Mouse (Mus musculus): ENCODE data around the gene Shroom3. TPM values are rescaled to one million over a fixed set of nuclear protein-coding genes. Genes with fewer than 3 reads are reported as not detected.

Shroom3 gene
- total and polyA plus RNA-seq, 3 experiments = 0.04 to 0.11 TPM; not detected in 1

- Histone ChIP-seq H3K27ac (ENCODE audit: insufficient read depth, low read depth) (no peak overlapping the region), H3K9ac (ENCODE audit: insufficient read depth, low read depth) (no peak overlapping the region), H3K36me3 (replicated peaks in 1 of 2; ENCODE audit: control insufficient read depth in 1 of 2, insufficient read depth in 1 of 2, low read length in 1 of 2) (no peaks in the 10 kb centered on the region), H3K79me2 (replicated peaks; ENCODE audit: control insufficient read depth, extremely low read depth, insufficient read depth, poor library complexity, severe bottlenecking) (no peaks in the 10 kb centered on the region), H3K4me1 (ENCODE audit: control insufficient read depth in 1 of 2, insufficient read depth in 2 of 2) (no peaks in the 10 kb centered on the region), H3K4me3 (replicated peaks in 1 of 3; ENCODE audit: low read depth in 2 of 3, low read length in 2 of 3, poor library complexity in 1 of 3) (no peak overlapping the region), H3K27me3 (replicated peaks) (no peaks in the 10 kb centered on the region), H3K9me3 (replicated peaks; ENCODE audit: low read length) (no peaks in the 10 kb centered on the region), H3K4me2 (ENCODE audit: insufficient read depth, low read depth, poor library complexity, severe bottlenecking) (no peak overlapping the region)
- DNase-seq (ENCODE audit: extremely low read depth) = no peak
- dilution Hi-C loops (cut with MboI; ENCODE audit: extremely low pct_ligation_motif_present, extremely low pct_unique_long_range_greater_than_20kb, low sequenced_read_pairs) (no loop called here), in situ Hi-C loops (cut with MboI; ENCODE audit: low pct_ligation_motif_present, low pct_unique_long_range_greater_than_20kb, low sequenced_read_pairs) (no loop called here)
- no peak for TF ChIP-seq POLR2A (IDR thresholded peaks at IDR 0.05; ENCODE audit: low read depth, low read length)
- no peak for TF ChIP-seq IRF4 (IDR thresholded peaks at IDR 0.05; ENCODE audit: low read depth, low read length)
- no peak for TF ChIP-seq ZNF384 (IDR thresholded peaks at IDR 0.05; ENCODE audit: low read depth, low read length)
- no peak for TF ChIP-seq MXI1 (IDR thresholded peaks at IDR 0.05; ENCODE audit: low read depth, low read length)
- no peak for TF ChIP-seq MAX (IDR thresholded peaks at IDR 0.05; ENCODE audit: low read length)
- no peak for TF ChIP-seq HCFC1 (IDR thresholded peaks at IDR 0.05; ENCODE audit: low read depth, low read length)
- TF ChIP-seq CHD1 (IDR thresholded peaks at IDR 0.05; ENCODE audit: low read depth, low read length) = no peak
Measured at GRCm38 (mm10) chr5:92823495-92823894, 140.3 kb downstream of the Shroom3 start.

- H3K4me2 ChIP-seq (ENCODE audit: insufficient read depth, low read depth, poor library complexity, severe bottlenecking) = no peak overlapping the region
- dilution Hi-C loops (cut with MboI; ENCODE audit: extremely low pct_ligation_motif_present, extremely low pct_unique_long_range_greater_than_20kb, low sequenced_read_pairs) = no loop called here
- in situ Hi-C loops (cut with MboI; ENCODE audit: low pct_ligation_motif_present, low pct_unique_long_range_greater_than_20kb, low sequenced_read_pairs) = no loop called here
Measured at GRCm38 (mm10) chr5:92824304-92825009, 141.2 kb downstream of the Shroom3 start.

GRCm38 (mm10) chr5:92830391-92830790, 147.2 kb downstream of the Shroom3 start:
- Histone ChIP-seq H3K36me3 (replicated peaks in 1 of 2; ENCODE audit: control insufficient read depth in 1 of 2, insufficient read depth in 1 of 2, low read length in 1 of 2) (no peaks in the 10 kb centered on the region), H3K27ac (ENCODE audit: insufficient read depth, low read depth) (no peak overlapping the region), H3K9ac (ENCODE audit: insufficient read depth, low read depth) (no peak overlapping the region), H3K4me1 (ENCODE audit: control insufficient read depth in 1 of 2, insufficient read depth in 2 of 2) (peaks cover 0 to 2% of the 10 kb centered on the region in 2 experiments; a peak in 1 of 4 replicates), H3K27me3 (replicated peaks) (no peaks in the 10 kb centered on the region), H3K4me2 (ENCODE audit: insufficient read depth, low read depth, poor library complexity, severe bottlenecking) (no peak overlapping the region), H3K4me3 (replicated peaks in 1 of 3; ENCODE audit: low read depth in 2 of 3, low read length in 2 of 3, poor library complexity in 1 of 3) (no peak overlapping the region), H3K9me3 (replicated peaks; ENCODE audit: low read length) (no peaks in the 10 kb centered on the region), H3K79me2 (replicated peaks; ENCODE audit: control insufficient read depth, extremely low read depth, insufficient read depth, poor library complexity, severe bottlenecking) (no peaks in the 10 kb centered on the region)
- TF ChIP-seq TCF12 (IDR thresholded peaks at IDR 0.05; ENCODE audit: low read depth, low read length) = no peak
- dilution Hi-C loops (cut with MboI; ENCODE audit: extremely low pct_ligation_motif_present, extremely low pct_unique_long_range_greater_than_20kb, low sequenced_read_pairs) (no loop called here), in situ Hi-C loops (cut with MboI; ENCODE audit: low pct_ligation_motif_present, low pct_unique_long_range_greater_than_20kb, low sequenced_read_pairs) (no loop called here)
- DNase-seq (ENCODE audit: extremely low read depth) = no peak

More at GRCm38 (mm10) chr5:92824304-92825009, 141.2 kb downstream of the Shroom3 start:
- DNase-seq (ENCODE audit: extremely low read depth) = no peak
- Histone ChIP-seq H3K27ac (ENCODE audit: insufficient read depth, low read depth) (no peak overlapping the region), H3K9ac (ENCODE audit: insufficient read depth, low read depth) (no peak overlapping the region), H3K79me2 (replicated peaks; ENCODE audit: control insufficient read depth, extremely low read depth, insufficient read depth, poor library complexity, severe bottlenecking) (no peaks in the 10 kb centered on the region), H3K27me3 (replicated peaks) (no peaks in the 10 kb centered on the region), H3K9me3 (replicated peaks; ENCODE audit: low read length) (no peaks in the 10 kb centered on the region), H3K36me3 (replicated peaks in 1 of 2; ENCODE audit: control insufficient read depth in 1 of 2, insufficient read depth in 1 of 2, low read length in 1 of 2) (no peaks in the 10 kb centered on the region), H3K4me1 (ENCODE audit: control insufficient read depth in 1 of 2, insufficient read depth in 2 of 2) (no peaks in the 10 kb centered on the region), H3K4me3 (replicated peaks in 1 of 3; ENCODE audit: low read depth in 2 of 3, low read length in 2 of 3, poor library complexity in 1 of 3) (no peak overlapping the region)
- no peak for TF ChIP-seq ZNF384 (IDR thresholded peaks at IDR 0.05; ENCODE audit: low read depth, low read length)
- no peak for TF ChIP-seq MEF2A (IDR thresholded peaks at IDR 0.05; ENCODE audit: borderline replicate concordance, low read depth, low read length)
- TF ChIP-seq TCF12 (IDR thresholded peaks at IDR 0.05; ENCODE audit: low read depth, low read length) = no peak
- no peak for TF ChIP-seq IRF4 (IDR thresholded peaks at IDR 0.05; ENCODE audit: low read depth, low read length)
- TF ChIP-seq RAD21 (IDR thresholded peaks at IDR 0.05; ENCODE audit: low read depth, low read length) = no peak
- TF ChIP-seq E2F4 (IDR thresholded peaks at IDR 0.05; ENCODE audit: insufficient replicate concordance, low read depth, low read length) = no peak
- no peak for TF ChIP-seq CHD1 (IDR thresholded peaks at IDR 0.05; ENCODE audit: low read depth, low read length)
- TF ChIP-seq MAX (IDR thresholded peaks at IDR 0.05; ENCODE audit: low read length) = no peak
- TF ChIP-seq USF2 (conservative IDR thresholded peaks at IDR 0.05; ENCODE audit: low read depth, low read length) = no peak
- no peak for TF ChIP-seq MAZ (IDR thresholded peaks at IDR 0.05; ENCODE audit: low read depth, low read length)
- TF ChIP-seq SIN3A (IDR thresholded peaks at IDR 0.05; ENCODE audit: low read length) = no peak
